Mouse (Mus musculus) urinary bladder, postnatal 25 days (tissue): ENCODE results near the gene Oxnad1.

ENCODE experiments used
- DNase-seq: peaks from one replicate; pipeline ENCODE4 v3.0.0; 2022; ENCODE audit warnings: low spot score

Oxnad1 gene

GRCm38 (mm10) chr14:32145401-32145800 lies 60.2 kb downstream of the Oxnad1 start:
- DNase-seq: no peak

GRCm38 (mm10) chr14:32145809-32146511 lies 60.8 kb downstream of the Oxnad1 start:
- no peak for DNase-seq

- no peak for DNase-seq
Observed at GRCm38 (mm10) chr14:32146578-32146977, 61.4 kb downstream of the Oxnad1 start.

GRCm38 (mm10) chr14:32150872-32151271 lies 65.7 kb downstream of the Oxnad1 start:
- no peak for DNase-seq

GRCm38 (mm10) chr14:32152243-32152965 lies 67.2 kb downstream of the Oxnad1 start:
- no peak for DNase-seq
